Mouse (Mus musculus): ENCODE measurements around the gene Gpr4.

The Gpr4 gene

GRCm38 (mm10) chr7:19253437-19253836 is 41.1 kb downstream of the Gpr4 start:
- no peak for DNase-seq (ENCODE audit: extremely low read depth, insufficient read length, low spot score)

DNA sequence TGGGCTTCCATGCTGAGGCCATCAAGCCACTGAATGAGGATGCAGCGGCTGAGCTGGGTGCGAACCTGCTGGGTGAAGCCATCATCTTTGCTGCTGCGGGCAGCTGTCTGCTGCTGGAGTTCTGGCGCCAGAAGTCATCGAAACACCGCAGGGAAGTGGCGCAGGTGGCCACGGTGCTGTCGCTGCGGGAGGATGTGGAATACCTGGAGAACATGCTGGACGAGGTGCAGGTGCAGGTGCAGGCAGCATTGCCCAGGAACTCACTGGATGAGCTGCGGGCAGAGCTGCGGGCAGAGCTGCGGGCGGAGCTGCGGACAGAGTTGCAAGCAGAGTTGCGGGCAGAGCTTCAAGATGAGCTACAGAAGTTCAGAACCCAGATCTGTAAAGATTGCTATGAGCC is 43.1 kb downstream of the Gpr4 start:
- no peak for DNase-seq (ENCODE audit: extremely low read depth, insufficient read length, low spot score)

DNA sequence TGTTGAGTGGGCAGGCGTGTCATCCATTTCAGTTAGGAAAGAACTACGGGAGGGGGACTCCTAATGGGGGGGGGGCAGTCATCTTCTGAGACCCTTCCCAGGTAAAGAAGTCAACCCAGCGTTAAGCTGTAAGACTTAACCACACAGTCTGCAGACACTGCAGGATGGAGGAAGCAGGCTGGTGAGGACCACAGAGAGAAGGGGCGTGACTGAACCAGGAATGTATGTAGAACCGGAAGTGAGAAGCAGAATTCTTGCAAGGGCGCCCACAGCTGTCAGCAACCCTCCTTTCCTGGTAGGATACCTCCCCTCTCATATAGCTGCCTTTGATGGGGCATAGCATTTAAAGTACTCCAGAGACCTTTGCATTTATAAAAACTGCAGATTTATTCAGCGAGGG is 44.2 kb downstream of the Gpr4 start:
- no peak for DNase-seq (ENCODE audit: extremely low read depth, insufficient read length, low spot score)

DNA sequence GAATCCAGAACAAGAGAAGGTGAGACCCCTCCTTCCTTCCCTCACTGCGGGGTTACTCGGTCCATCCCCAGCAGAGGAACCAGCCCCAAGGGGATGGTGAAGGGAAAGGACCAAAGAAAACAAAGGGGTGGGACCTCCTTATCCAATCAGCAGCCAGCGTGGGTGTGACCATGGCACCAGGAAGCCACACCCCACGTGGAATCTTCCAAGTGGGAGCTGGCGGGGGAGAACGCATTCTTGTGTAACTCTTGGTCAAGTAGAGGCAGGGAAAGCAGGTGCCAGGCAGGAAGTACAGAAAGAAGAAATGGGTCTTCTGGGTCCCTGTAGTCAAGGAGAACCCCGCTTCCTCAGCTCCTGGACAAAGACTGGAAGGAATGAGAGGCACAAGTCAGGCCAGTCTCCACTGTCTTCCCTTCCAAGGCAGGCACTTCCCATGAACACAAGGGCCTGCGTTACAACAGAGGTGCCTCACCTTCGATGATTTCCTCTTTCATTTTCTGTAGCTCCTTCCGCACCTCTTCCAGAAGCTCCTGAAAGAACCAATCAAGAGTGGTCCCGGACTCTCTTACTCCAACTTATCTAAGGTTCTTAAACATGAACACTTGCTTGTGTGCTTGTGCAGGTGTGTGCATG is 45.2 kb downstream of the Gpr4 start:
- peak; percentile 47 for DNase-seq (ENCODE audit: extremely low read depth, insufficient read length, low spot score)

GRCm38 (mm10) chr7:19258336-19258735 is 46.0 kb downstream of the Gpr4 start:
- DNase-seq (ENCODE audit: extremely low read depth, insufficient read length, low spot score), result no peak

- peak; percentile 73 for DNase-seq (ENCODE audit: extremely low read depth, insufficient read length, low spot score)
These were observed 52.8 kb downstream of the Gpr4 start for GRCm38 (mm10) chr7:19265147-19265546.

- DNase-seq (ENCODE audit: extremely low read depth, insufficient read length, low spot score), result peak; percentile 59
These were observed 53.8 kb downstream of the Gpr4 start for GRCm38 (mm10) chr7:19265928-19266822.

DNA sequence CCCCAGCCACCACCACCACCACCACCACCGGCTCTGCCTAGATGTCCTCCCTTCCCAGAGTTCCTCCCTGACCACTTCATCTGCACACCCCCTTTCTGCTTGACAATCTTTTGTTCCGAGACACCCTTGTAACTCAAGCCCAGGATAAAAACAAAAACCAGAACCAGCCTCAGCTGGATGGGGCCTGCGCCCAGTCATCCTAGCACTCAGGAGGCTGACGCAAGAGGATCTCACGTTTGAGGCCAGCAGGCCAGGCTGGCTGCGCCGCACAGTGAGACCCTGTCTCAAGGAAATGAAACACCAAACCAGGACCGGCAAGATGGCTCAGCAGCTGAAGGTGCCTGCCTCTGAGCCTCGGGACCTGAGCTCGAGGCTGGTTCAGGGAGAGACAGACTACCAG is 54.7 kb downstream of the Gpr4 start:
- DNase-seq (ENCODE audit: extremely low read depth, insufficient read length, low spot score), result peak; percentile 51

DNA sequence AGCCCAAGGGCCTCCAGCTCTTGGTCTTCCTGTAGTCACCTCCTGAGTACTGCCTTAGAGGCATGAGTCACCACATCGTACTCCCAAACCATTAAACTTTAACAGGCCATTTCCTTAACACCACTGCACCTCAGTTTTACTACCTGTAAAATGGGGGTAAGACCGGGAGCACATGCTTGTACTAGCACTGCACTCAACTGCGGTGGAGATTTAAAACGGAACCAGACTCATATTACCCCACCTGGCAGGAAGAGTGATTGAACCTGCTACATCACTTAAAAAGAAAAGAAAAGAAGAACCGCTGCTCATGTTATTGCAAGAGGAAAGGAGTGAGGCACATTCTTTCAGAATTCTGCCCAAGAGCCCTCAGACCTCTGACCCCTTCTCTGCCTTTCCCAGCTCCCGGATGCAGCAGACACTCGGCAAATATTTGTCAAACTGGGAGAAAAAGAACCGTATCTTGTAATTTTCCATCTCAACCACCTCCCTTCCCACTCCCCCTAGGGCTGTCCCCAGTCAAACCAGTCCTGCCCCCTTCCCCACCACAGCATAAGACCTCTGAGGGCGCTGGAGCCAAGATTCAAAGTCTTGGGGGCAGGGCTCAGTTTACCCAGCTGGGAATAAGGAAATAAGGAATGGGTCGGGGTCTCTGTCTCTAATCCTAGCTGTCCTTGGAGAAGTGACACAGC is 56.8 kb downstream of the Gpr4 start:
- no peak for DNase-seq (ENCODE audit: extremely low read depth, insufficient read length, low spot score)

DNA sequence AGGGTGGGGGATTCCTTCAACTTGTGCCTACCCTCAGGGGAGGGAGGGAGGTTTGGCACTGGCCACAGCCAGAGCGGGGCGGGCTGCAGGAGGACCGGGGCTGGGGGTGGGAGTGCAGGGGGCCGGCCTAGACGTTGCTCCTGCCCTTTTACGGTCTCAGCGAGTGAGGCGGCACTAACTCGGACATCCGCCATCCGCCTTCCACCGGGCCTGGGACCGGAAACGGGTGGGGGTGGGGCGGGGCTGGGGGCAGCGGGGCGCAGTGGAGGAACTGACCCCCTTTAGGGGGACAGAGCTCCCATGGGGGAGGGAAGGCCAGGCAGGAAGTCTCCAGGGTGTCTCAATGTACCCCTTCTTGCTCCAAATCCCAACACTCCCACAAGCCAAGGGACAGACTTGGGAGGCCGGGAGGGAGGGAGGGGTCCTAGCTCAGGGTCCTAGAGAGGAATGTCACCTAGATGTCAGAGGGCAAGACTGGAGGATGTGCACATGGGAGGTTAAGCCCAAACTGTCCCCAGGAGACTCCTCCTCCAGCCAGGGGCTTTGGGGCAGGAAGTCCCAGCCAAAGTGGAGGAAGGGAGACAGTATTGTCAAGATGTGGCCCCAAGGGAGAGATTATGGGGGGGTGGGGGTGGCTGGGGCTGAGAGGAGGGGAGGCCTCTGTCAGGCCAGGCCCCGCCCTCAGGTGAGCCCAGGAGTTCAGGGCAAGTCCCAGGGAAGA is 57.5 kb downstream of the Gpr4 start:
- peak; percentile 66 for DNase-seq (ENCODE audit: extremely low read depth, insufficient read length, low spot score)

GRCm38 (mm10) chr7:19270509-19271237 is 58.3 kb downstream of the Gpr4 start:
- DNase-seq (ENCODE audit: extremely low read depth, insufficient read length, low spot score), result peak; percentile 27

DNA sequence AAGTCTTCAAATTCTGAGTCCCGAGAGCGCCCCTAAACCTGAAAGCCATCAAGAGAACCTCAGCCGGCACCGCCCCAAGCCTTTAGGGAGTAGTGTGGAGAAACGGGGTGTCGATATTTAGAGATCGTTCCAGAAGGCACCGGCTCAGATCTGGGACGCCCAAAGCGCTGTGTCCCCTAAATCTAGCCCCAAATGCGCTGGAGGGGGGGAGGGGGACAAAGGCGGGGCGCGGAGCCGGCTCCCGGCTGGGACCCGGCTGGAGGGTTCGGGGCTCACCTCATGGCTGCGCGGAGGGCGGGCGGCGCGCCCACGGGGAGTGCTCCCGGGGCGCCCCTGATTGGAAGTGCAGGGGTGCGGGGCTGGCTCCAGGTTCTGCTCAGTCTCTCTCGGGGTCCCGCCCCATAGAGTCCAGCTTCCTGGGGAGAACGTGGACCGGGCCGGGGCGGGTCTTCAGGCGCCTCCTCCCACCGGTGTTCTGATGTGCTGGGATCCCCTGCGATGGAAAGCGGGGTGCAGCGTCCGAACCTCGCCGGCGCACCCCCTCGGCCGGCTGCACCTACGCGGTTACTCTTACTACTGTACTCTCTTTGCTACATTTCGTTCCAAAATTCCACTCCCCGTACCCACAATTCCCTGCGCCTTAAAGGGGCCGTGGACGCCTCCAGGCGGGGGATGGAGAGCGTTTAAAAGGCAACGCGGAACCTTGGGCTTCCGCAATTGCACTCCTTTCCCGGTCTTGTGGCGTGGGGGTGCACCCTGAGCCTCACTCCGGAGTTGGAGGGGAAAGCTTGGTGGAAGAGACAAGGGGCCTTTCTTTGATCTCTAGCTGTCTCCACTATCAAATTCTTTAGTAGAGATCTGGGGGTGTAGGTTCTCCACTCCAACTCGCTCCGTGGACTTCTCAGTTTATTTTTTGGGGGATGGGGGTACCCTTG is 59.2 kb downstream of the Gpr4 start, which contains the start of gene Vasp:
Gene Vasp, minus strand, starts transcription at position 580 of the 935 bp plus-strand sequence.
- DNase-seq (ENCODE audit: extremely low read depth, insufficient read length, low spot score), result peak; percentile 81

- DNase-seq (ENCODE audit: extremely low read depth, insufficient read length, low spot score), result peak; percentile 70
These were observed 59.9 kb downstream of the Gpr4 start for GRCm38 (mm10) chr7:19272173-19272764.

All from 3134 (cell line).